Comparison of ENCODE assay signal across 12 mouse cellular contexts in the genomic region with DNA sequence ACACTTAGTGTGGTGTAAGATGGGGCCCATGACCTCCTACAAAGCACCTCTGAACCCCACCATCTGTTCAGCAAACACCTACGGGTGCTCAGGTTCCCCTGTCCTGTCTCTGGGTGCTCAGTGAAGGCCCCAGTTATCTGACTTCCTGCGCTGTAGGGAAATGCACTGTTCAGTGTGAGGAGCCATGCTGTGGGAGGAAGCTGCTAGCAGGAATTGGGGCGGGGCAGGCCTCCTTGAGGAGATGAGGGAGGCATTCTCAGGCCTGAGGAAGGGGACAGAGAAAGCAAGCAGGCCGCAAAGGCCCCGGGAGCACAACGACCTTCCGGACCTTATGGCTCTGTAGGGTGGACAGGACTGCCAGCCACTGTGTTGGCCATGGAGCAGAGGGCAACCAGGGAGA. TPM values are rescaled to one million over a fixed set of nuclear protein-coding genes. Genes with fewer than 3 reads are reported as not detected.
DNase-seq lines count a peak whose midpoint lies in the region; ATAC-seq lines count a peak whose summit lies in the region.
"Had no signal": no experiment of that assay in that cellular context is flagged by ENCODE, and none has a peak within 500 bp of the region (broad histone marks: within the 10 kb centered on the region; RNA-seq: fewer than 3 reads in every experiment).

No protein-coding gene starts in this region.

- ATAC-seq in hindbrain, embryonic 13.5 days (ENCODE audit: low FRiP score), result no peak
- ATAC-seq in hindbrain, embryonic 11.5 days (ENCODE audit: low FRiP score), result no peak
- peak; percentile 16; the same call in 1 of the 2 replicates for ATAC-seq in neural tube, embryonic 13.5 days (ENCODE audit: low read depth)
- ATAC-seq in liver, embryonic 11.5 days (replicated peaks; ENCODE audit: low FRiP score), result no peak

- WGBS in hindbrain, embryonic 13.5 days, result 79% methylated on average over 7 of the region's 7 CpGs
- 83% methylated on average over 7 of the region's 7 CpGs for WGBS in hindbrain, embryonic 11.5 days
- 70% methylated on average over 7 of the region's 7 CpGs for WGBS in neural tube, embryonic 13.5 days
- WGBS in liver, embryonic 11.5 days, result 43% methylated on average over 7 of the region's 7 CpGs

- peaks cover 30% of the 10 kb centered on the region for H3K4me1 ChIP-seq in hindbrain, embryonic 13.5 days (replicated peaks)
- no peaks in the 10 kb centered on the region for H3K4me1 ChIP-seq in hindbrain, embryonic 11.5 days (replicated peaks; ENCODE audit: control insufficient read depth, insufficient read depth, low read length)
- H3K4me1 ChIP-seq in neural tube, embryonic 13.5 days (replicated peaks), result peaks cover 43% of the 10 kb centered on the region
- peaks cover 42% of the 10 kb centered on the region for H3K4me1 ChIP-seq in liver, embryonic 11.5 days (replicated peaks; ENCODE audit: control insufficient read depth, insufficient read depth, low read length)

- H3K4me3 ChIP-seq in hindbrain, embryonic 13.5 days, result no peak overlapping the region
- H3K4me3 ChIP-seq in hindbrain, embryonic 11.5 days (ENCODE audit: low read depth, low read length), result no peak overlapping the region
- H3K4me3 ChIP-seq in neural tube, embryonic 13.5 days, result no peak overlapping the region
- peak overlapping the region; percentile 17; the same call in 1 of the 2 replicates for H3K4me3 ChIP-seq in liver, embryonic 11.5 days (ENCODE audit: low read depth, low read length)
- H3K4me3 ChIP-seq: forebrain, embryonic 12.5 days had no signal

- H3K9me3 ChIP-seq in hindbrain, embryonic 13.5 days, result no peaks in the 10 kb centered on the region
- no peaks in the 10 kb centered on the region for H3K9me3 ChIP-seq in hindbrain, embryonic 11.5 days (ENCODE audit: control insufficient read depth, low read length)
- no peaks in the 10 kb centered on the region for H3K9me3 ChIP-seq in neural tube, embryonic 13.5 days
- no peaks in the 10 kb centered on the region for H3K9me3 ChIP-seq in liver, embryonic 11.5 days (ENCODE audit: control insufficient read depth, low read length)
- H3K9me3 ChIP-seq: forebrain, embryonic 12.5 days had no signal

- no peak for DNase-seq in hindbrain, embryonic 11.5 days (ENCODE audit: low spot score)
- DNase-seq in neural tube, embryonic 10.5 days (ENCODE audit: extremely low spot score, low spot score), result no peak
- no peak for DNase-seq in liver, embryonic 11.5 days (ENCODE audit: low spot score)
- DNase-seq in urinary bladder, adult 18-20 months (ENCODE audit: low spot score in 2 of 2), result no peak
- DNase-seq in MN1 (ENCODE audit: low spot score), result no peak
- DNase-seq: embryo, embryonic 11 days; spleen, adult 18-20 months; thymus, postnatal 14 days had no signal

- no peak overlapping the region for H3K4me2 ChIP-seq in hindbrain, embryonic 13.5 days
- H3K4me2 ChIP-seq in hindbrain, embryonic 11.5 days (replicated peaks; ENCODE audit: low read depth, low read length), result no peak overlapping the region
- no peak overlapping the region for H3K4me2 ChIP-seq in neural tube, embryonic 13.5 days
- H3K4me2 ChIP-seq in liver, embryonic 11.5 days, result peak overlapping the region; percentile 8
- H3K4me2 ChIP-seq: forebrain, embryonic 12.5 days had no signal

- H3K27ac ChIP-seq in hindbrain, embryonic 13.5 days, result peak overlapping the region; percentile 46
- no peak overlapping the region for H3K27ac ChIP-seq in hindbrain, embryonic 11.5 days (ENCODE audit: low read depth, low read length)
- peak overlapping the region; percentile 76 for H3K27ac ChIP-seq in neural tube, embryonic 13.5 days (replicated peaks)
- H3K27ac ChIP-seq in liver, embryonic 11.5 days (ENCODE audit: low read depth, low read length), result peak overlapping the region; percentile 53; the same call in 1 of the 2 replicates
- H3K27ac ChIP-seq: forebrain, embryonic 12.5 days had no signal

- no peak overlapping the region for H3K9ac ChIP-seq in hindbrain, embryonic 13.5 days
- H3K9ac ChIP-seq in hindbrain, embryonic 11.5 days (ENCODE audit: low read depth, low read length), result no peak overlapping the region
- 0 out of 2 replicates have a peak overlapping the region, but pooled peaks have one; percentile 31 for H3K9ac ChIP-seq in neural tube, embryonic 13.5 days
- peak overlapping the region; percentile 30; the same call in 1 of the 2 replicates for H3K9ac ChIP-seq in liver, embryonic 11.5 days (ENCODE audit: low read depth, low read length)
- H3K9ac ChIP-seq: forebrain, embryonic 12.5 days had no signal

- peaks cover 63% of the 10 kb centered on the region for H3K36me3 ChIP-seq in hindbrain, embryonic 13.5 days
- peaks cover 7% of the 10 kb centered on the region; the same call in 1 of the 2 replicates for H3K36me3 ChIP-seq in hindbrain, embryonic 11.5 days (ENCODE audit: control insufficient read depth, insufficient read depth, low read length)
- peaks cover 60% of the 10 kb centered on the region for H3K36me3 ChIP-seq in neural tube, embryonic 13.5 days
- H3K36me3 ChIP-seq in liver, embryonic 11.5 days (ENCODE audit: control insufficient read depth, insufficient read depth, low read length), result peaks cover 34% of the 10 kb centered on the region

- H3K27me3 ChIP-seq in hindbrain, embryonic 13.5 days, result no peaks in the 10 kb centered on the region
- no peaks in the 10 kb centered on the region for H3K27me3 ChIP-seq in hindbrain, embryonic 11.5 days (ENCODE audit: control insufficient read depth, insufficient read depth, low read length)
- no peaks in the 10 kb centered on the region for H3K27me3 ChIP-seq in neural tube, embryonic 13.5 days
- no peaks in the 10 kb centered on the region for H3K27me3 ChIP-seq in liver, embryonic 11.5 days (replicated peaks; ENCODE audit: control insufficient read depth, insufficient read depth, low read length)
- H3K27me3 ChIP-seq: forebrain, embryonic 12.5 days had no signal

RNA-seq across cellular contexts. Expression of gene Pttg1ip, which starts 7.6 kb away (rescaled TPM):
- 69.0 and 71.9 TPM in 2 replicates for polyA plus RNA-seq in hindbrain, embryonic 13.5 days (2015; fragmentation: Nextera tagmentation; extraction: Ambion mirVana)
- 73.1 and 79.3 TPM in 2 replicates for polyA plus RNA-seq in hindbrain, embryonic 11.5 days (2014; fragmentation: Nextera tagmentation; extraction: Ambion mirVana)
- polyA plus RNA-seq in neural tube, embryonic 13.5 days (2015; fragmentation: Nextera tagmentation; extraction: Ambion mirVana), result 78.9 and 79.7 TPM in 2 replicates
- polyA plus RNA-seq in liver, embryonic 11.5 days (2014; fragmentation: Nextera tagmentation; extraction: Ambion mirVana), result 94.0 and 99.7 TPM in 2 replicates

RNA-seq across cellular contexts. Expression of gene Sumo3, which starts 16.8 kb away (rescaled TPM):
- 271 and 274 TPM in 2 replicates for polyA plus RNA-seq in hindbrain, embryonic 13.5 days (2015; fragmentation: Nextera tagmentation; extraction: Ambion mirVana)
- polyA plus RNA-seq in hindbrain, embryonic 11.5 days (2014; fragmentation: Nextera tagmentation; extraction: Ambion mirVana), result 287 and 321 TPM in 2 replicates
- polyA plus RNA-seq in neural tube, embryonic 13.5 days (2015; fragmentation: Nextera tagmentation; extraction: Ambion mirVana), result 248 and 252 TPM in 2 replicates
- polyA plus RNA-seq in liver, embryonic 11.5 days (2014; fragmentation: Nextera tagmentation; extraction: Ambion mirVana), result 249 and 271 TPM in 2 replicates

RNA-seq across cellular contexts. Expression of gene Gm49325, which starts 16.9 kb away (rescaled TPM):
- polyA plus RNA-seq in hindbrain, embryonic 13.5 days (2015; fragmentation: Nextera tagmentation; extraction: Ambion mirVana), result 2.1 and 3.4 TPM in 2 replicates
- 2.2 TPM in 1 of 2 replicates, not detected in the other for polyA plus RNA-seq in hindbrain, embryonic 11.5 days (2014; fragmentation: Nextera tagmentation; extraction: Ambion mirVana)
- 2.0 and 8.6 TPM in 2 replicates for polyA plus RNA-seq in neural tube, embryonic 13.5 days (2015; fragmentation: Nextera tagmentation; extraction: Ambion mirVana)
- 1.8 and 4.5 TPM in 2 replicates for polyA plus RNA-seq in liver, embryonic 11.5 days (2014; fragmentation: Nextera tagmentation; extraction: Ambion mirVana)
- polyA plus RNA-seq: limb, embryonic 11.5 days had no signal

RNA-seq across cellular contexts. Expression of gene Ube2g2, which starts 33.0 kb away (rescaled TPM):
- polyA plus RNA-seq in hindbrain, embryonic 13.5 days (2015; fragmentation: Nextera tagmentation; extraction: Ambion mirVana), result 94.5 and 95.0 TPM in 2 replicates
- 40.5 and 50.0 TPM in 2 replicates for polyA plus RNA-seq in hindbrain, embryonic 11.5 days (2014; fragmentation: Nextera tagmentation; extraction: Ambion mirVana)
- 86.8 and 87.9 TPM in 2 replicates for polyA plus RNA-seq in neural tube, embryonic 13.5 days (2015; fragmentation: Nextera tagmentation; extraction: Ambion mirVana)
- 62.1 and 67.9 TPM in 2 replicates for polyA plus RNA-seq in liver, embryonic 11.5 days (2014; fragmentation: Nextera tagmentation; extraction: Ambion mirVana)

RNA-seq across cellular contexts. Expression of gene Itgb2, which starts 59.1 kb away (rescaled TPM):
- 0.67 and 0.90 TPM in 2 replicates for polyA plus RNA-seq in hindbrain, embryonic 13.5 days (2015; fragmentation: Nextera tagmentation; extraction: Ambion mirVana)
- polyA plus RNA-seq in hindbrain, embryonic 11.5 days (2014; fragmentation: Nextera tagmentation; extraction: Ambion mirVana), result 1.2 and 1.8 TPM in 2 replicates
- polyA plus RNA-seq in neural tube, embryonic 13.5 days (2015; fragmentation: Nextera tagmentation; extraction: Ambion mirVana), result 1.0 TPM in 2 replicates
- 18.6 and 19.1 TPM in 2 replicates for polyA plus RNA-seq in liver, embryonic 11.5 days (2014; fragmentation: Nextera tagmentation; extraction: Ambion mirVana)

Comparison
In these comparisons a context has a peak if more than half of its experiments do, and no peak if none do; other contexts are left out.
1. H3K9ac ChIP-seq: peak in neural tube, embryonic 13.5 days (single experiment) and liver, embryonic 11.5 days (single experiment); none in hindbrain, embryonic 13.5 days (single experiment) and hindbrain, embryonic 11.5 days (single experiment).